In the genomic region with DNA sequence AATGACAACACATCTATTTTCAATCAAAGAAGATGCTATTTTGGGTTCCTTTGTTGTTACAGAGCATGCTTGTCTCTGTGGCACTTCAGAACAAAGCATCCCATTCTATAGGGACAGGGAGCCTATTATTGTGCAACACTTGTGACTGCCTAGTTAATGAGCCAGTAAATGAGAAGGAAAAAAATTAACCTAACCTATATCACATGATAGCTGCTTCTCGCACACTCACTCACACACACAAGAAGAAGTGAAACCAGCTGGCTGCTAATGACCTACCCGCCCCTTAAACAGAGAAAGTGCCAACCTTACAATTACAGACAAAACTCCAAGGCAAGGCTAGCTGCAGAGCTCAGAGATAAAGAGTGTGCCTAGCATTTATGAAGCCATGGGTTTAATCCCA, we compare ENCODE assay signal across 10 mouse cellular contexts. TPM values are rescaled to one million over a fixed set of nuclear protein-coding genes. Genes with fewer than 3 reads are reported as not detected.
DNase-seq lines count a peak whose midpoint lies in the region; ATAC-seq lines count a peak whose summit lies in the region.
"Had no signal": no experiment of that assay in that cellular context is flagged by ENCODE, and none has a peak within 500 bp of the region (broad histone marks: within the 10 kb centered on the region; RNA-seq: fewer than 3 reads in every experiment).

No protein-coding gene starts in this region.

- no peak overlapping the region for H3K9ac ChIP-seq in kidney, embryonic 16.5 days (replicated peaks; ENCODE audit: low read length)
- H3K9ac ChIP-seq in kidney, embryonic 14.5 days (ENCODE audit: low read depth, low read length): no peak overlapping the region
- H3K9ac ChIP-seq: liver, postnatal 0 days had no signal

- peak; percentile 66 to 67 for DNase-seq in B cell, adult 2 months
- peak; percentile 33 for DNase-seq in Muller cell, postnatal 12 days (ENCODE audit: inconsistent ontology term)
- no peak for DNase-seq in embryo, embryonic 11 days
- no peak for DNase-seq in cerebellum, postnatal 25 days
- no peak for DNase-seq in lung, postnatal 10 days
- DNase-seq: liver, postnatal 0 days had no signal

- H3K27me3 ChIP-seq in kidney, embryonic 16.5 days (ENCODE audit: insufficient read depth, low read length): no peaks in the 10 kb centered on the region
- H3K27me3 ChIP-seq in kidney, embryonic 14.5 days (ENCODE audit: control insufficient read depth, insufficient read depth, low read length): no peaks in the 10 kb centered on the region
- no peaks in the 10 kb centered on the region for H3K27me3 ChIP-seq in megakaryocyte, embryonic 14.5 days (replicated peaks)

- WGBS in kidney, embryonic 16.5 days: 43% methylated on average over 2 of the region's 2 CpGs
- WGBS in kidney, embryonic 14.5 days: 63% methylated on average over 2 of the region's 2 CpGs

- no peak overlapping the region for H3K4me2 ChIP-seq in kidney, embryonic 16.5 days (replicated peaks; ENCODE audit: low read depth, low read length)
- no peak overlapping the region for H3K4me2 ChIP-seq in kidney, embryonic 14.5 days (replicated peaks; ENCODE audit: low read depth, low read length)

- no peaks in the 10 kb centered on the region for H3K9me3 ChIP-seq in kidney, embryonic 16.5 days (ENCODE audit: low read length)
- H3K9me3 ChIP-seq in kidney, embryonic 14.5 days (ENCODE audit: control insufficient read depth, low read length): no peaks in the 10 kb centered on the region
- H3K9me3 ChIP-seq in megakaryocyte, embryonic 14.5 days: peaks cover 5% of the 10 kb centered on the region
- H3K9me3 ChIP-seq: heart, embryonic 10.5 days had no signal

- H3K27ac ChIP-seq in kidney, embryonic 16.5 days (ENCODE audit: low read length): peak overlapping the region; percentile 65
- no peak overlapping the region; the same call in 1 of the 2 replicates for H3K27ac ChIP-seq in kidney, embryonic 14.5 days (ENCODE audit: low read depth, low read length)
- H3K27ac ChIP-seq: heart, embryonic 10.5 days had no signal

- no peaks in the 10 kb centered on the region for H3K36me3 ChIP-seq in kidney, embryonic 16.5 days (ENCODE audit: insufficient read depth, low read length)
- peaks cover 7% of the 10 kb centered on the region; the same call in 1 of the 2 replicates for H3K36me3 ChIP-seq in kidney, embryonic 14.5 days (ENCODE audit: control insufficient read depth, insufficient read depth, low read length)
- H3K36me3 ChIP-seq in megakaryocyte, embryonic 14.5 days (replicated peaks; ENCODE audit: low read length): peaks cover 46% of the 10 kb centered on the region

- H3K4me1 ChIP-seq in kidney, embryonic 16.5 days (ENCODE audit: insufficient read depth, low read length): peaks cover 31% of the 10 kb centered on the region
- peaks cover 11% of the 10 kb centered on the region for H3K4me1 ChIP-seq in kidney, embryonic 14.5 days (ENCODE audit: control insufficient read depth, insufficient read depth, low read length)
- peaks cover 64% of the 10 kb centered on the region for H3K4me1 ChIP-seq in megakaryocyte, embryonic 14.5 days

- no peak for ATAC-seq in kidney, embryonic 16.5 days (ENCODE audit: low FRiP score, low TSS enrichment)
- ATAC-seq in kidney, embryonic 14.5 days (ENCODE audit: low FRiP score, low TSS enrichment): no peak
- ATAC-seq: liver, postnatal 0 days had no signal

- no peak overlapping the region for H3K4me3 ChIP-seq in kidney, embryonic 16.5 days (ENCODE audit: low read length)
- no peak overlapping the region for H3K4me3 ChIP-seq in kidney, embryonic 14.5 days (ENCODE audit: low read length)
- peak overlapping the region; percentile 23 for H3K4me3 ChIP-seq in megakaryocyte, embryonic 14.5 days (replicated peaks)
- H3K4me3 ChIP-seq: heart, embryonic 10.5 days had no signal

RNA-seq across cellular contexts. Expression of gene Retreg3, which starts 4.1 kb away (rescaled TPM):
- polyA plus RNA-seq in kidney, embryonic 16.5 days (2015; fragmentation: Nextera tagmentation; extraction: Ambion mirVana): 21.9 and 23.2 TPM in 2 replicates
- 10.5 and 14.0 TPM in 2 replicates for polyA plus RNA-seq in kidney, embryonic 14.5 days (2014; fragmentation: Nextera tagmentation; extraction: Ambion mirVana)
- 1.6 and 6.2 TPM in 2 replicates for polyA plus RNA-seq in megakaryocyte, embryonic 14.5 days (2012; ENCODE audit: insufficient read depth, low replicate concordance)

RNA-seq across cellular contexts. Expression of gene Tubg1, which starts 4.2 kb away (rescaled TPM):
- polyA plus RNA-seq in kidney, embryonic 16.5 days (2015; fragmentation: Nextera tagmentation; extraction: Ambion mirVana): 98.1 and 98.2 TPM in 2 replicates
- 81.9 and 95.4 TPM in 2 replicates for polyA plus RNA-seq in kidney, embryonic 14.5 days (2014; fragmentation: Nextera tagmentation; extraction: Ambion mirVana)
- polyA plus RNA-seq in megakaryocyte, embryonic 14.5 days (2012; ENCODE audit: insufficient read depth, low replicate concordance): 63.2 and 80.7 TPM in 2 replicates

RNA-seq across cellular contexts. Expression of gene Psmc3ip, which starts 20.3 kb away (rescaled TPM):
- polyA plus RNA-seq in kidney, embryonic 16.5 days (2015; fragmentation: Nextera tagmentation; extraction: Ambion mirVana): 40.0 and 40.1 TPM in 2 replicates
- 52.0 and 61.8 TPM in 2 replicates for polyA plus RNA-seq in kidney, embryonic 14.5 days (2014; fragmentation: Nextera tagmentation; extraction: Ambion mirVana)
- 10.4 TPM in 1 of 2 replicates, not detected in the other for polyA plus RNA-seq in megakaryocyte, embryonic 14.5 days (2012; ENCODE audit: insufficient read depth, low replicate concordance)

RNA-seq across cellular contexts. Expression of gene Mlx, which starts 28.5 kb away (rescaled TPM):
- 51.9 and 58.9 TPM in 2 replicates for polyA plus RNA-seq in kidney, embryonic 16.5 days (2015; fragmentation: Nextera tagmentation; extraction: Ambion mirVana)
- 39.7 and 48.7 TPM in 2 replicates for polyA plus RNA-seq in kidney, embryonic 14.5 days (2014; fragmentation: Nextera tagmentation; extraction: Ambion mirVana)
- 2.8 and 12.4 TPM in 2 replicates for polyA plus RNA-seq in megakaryocyte, embryonic 14.5 days (2012; ENCODE audit: insufficient read depth, low replicate concordance)

RNA-seq across cellular contexts. Expression of gene Coasy, which starts 33.2 kb away (rescaled TPM):
- 54.3 and 57.9 TPM in 2 replicates for polyA plus RNA-seq in kidney, embryonic 16.5 days (2015; fragmentation: Nextera tagmentation; extraction: Ambion mirVana)
- 42.0 and 44.9 TPM in 2 replicates for polyA plus RNA-seq in kidney, embryonic 14.5 days (2014; fragmentation: Nextera tagmentation; extraction: Ambion mirVana)
- polyA plus RNA-seq in megakaryocyte, embryonic 14.5 days (2012; ENCODE audit: insufficient read depth, low replicate concordance): 17.7 and 36.8 TPM in 2 replicates

Comparison
In these comparisons a context has a peak if more than half of its experiments do, and no peak if none do; other contexts are left out.
1. DNase-seq: peak in B cell, adult 2 months (2 of 2) and Muller cell, postnatal 12 days (single experiment); none in embryo, embryonic 11 days (single experiment), cerebellum, postnatal 25 days (0 of 2) and lung, postnatal 10 days (single experiment).